Mouse (Mus musculus) B cell, adult 2 months (primary cell): ENCODE measurements around the gene Mrps9.

Experiments
- DNase-seq, 2 experiments: peaks; one replicate each; pipeline ENCODE4 v3.0.0; 2022

Gene Mrps9

GRCm38 (mm10) chr1:42907153-42907552 lies 56.1 kb downstream of the Mrps9 start:
- no peak for DNase-seq

GRCm38 (mm10) chr1:42915062-42915461 lies 64.0 kb downstream of the Mrps9 start:
- peak in 1 of 2 experiments; percentile 2 for DNase-seq

GRCm38 (mm10) chr1:42916719-42917118 lies 65.7 kb downstream of the Mrps9 start:
- DNase-seq: no peak

GRCm38 (mm10) chr1:42917908-42918307 lies 66.9 kb downstream of the Mrps9 start:
- no peak for DNase-seq

- no peak for DNase-seq
Measured at GRCm38 (mm10) chr1:42923924-42924323, 72.9 kb downstream of the Mrps9 start.

- no peak for DNase-seq
Measured at GRCm38 (mm10) chr1:42933613-42934012, 82.6 kb downstream of the Mrps9 start.

GRCm38 (mm10) chr1:42948486-42948885 lies 97.5 kb downstream of the Mrps9 start:
- no peak for DNase-seq

GRCm38 (mm10) chr1:42952734-42953481 lies 101.9 kb downstream of the Mrps9 start, which contains the start of gene Gpr45:
Gpr45 (plus strand) TSS chr1:42952872.
- peak; percentile 14 to 19 for DNase-seq

- DNase-seq: peak in 1 of 2 experiments; percentile 1
Measured at GRCm38 (mm10) chr1:42953482-42953822, 102.4 kb downstream of the Mrps9 start.
